ENCODE assay signal across 19 mouse cellular contexts in the genomic region with DNA sequence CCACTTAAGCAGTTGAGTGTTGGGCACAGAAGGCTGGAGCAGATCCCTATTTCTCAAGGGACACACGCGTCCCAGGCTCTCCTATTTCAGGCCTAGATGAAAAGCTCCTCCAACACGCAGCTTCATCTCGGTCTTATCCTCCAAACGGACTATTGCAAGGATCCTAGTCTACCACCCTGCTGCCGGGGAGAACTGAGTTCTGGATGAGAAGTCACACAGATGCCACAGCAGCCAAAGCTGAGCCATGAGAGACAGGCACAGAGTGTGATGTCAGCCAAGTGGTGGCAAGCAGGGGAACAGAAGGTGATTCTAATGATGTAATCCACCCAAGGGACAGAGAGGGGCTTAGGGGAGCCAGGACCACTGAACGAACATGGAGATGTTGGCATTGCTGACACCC. TPM values are rescaled to one million over a fixed set of nuclear protein-coding genes. Genes with fewer than 3 reads are reported as not detected.
A peak's percentile ranks its signal among the peaks of the same experiment; 100 is the strongest.
DNase-seq lines count a peak whose midpoint lies in the region; ATAC-seq and TF ChIP-seq lines count a peak whose summit lies in the region.
"Had no signal": no experiment of that assay in that cellular context is flagged by ENCODE, and none has a peak within 500 bp of the region (broad histone marks: within the 10 kb centered on the region; RNA-seq: fewer than 3 reads in every experiment).

No protein-coding gene starts in this region.

- H3K27ac ChIP-seq in forebrain, embryonic 16.5 days (ENCODE audit: low read length) = no peak overlapping the region
- no peak overlapping the region for H3K27ac ChIP-seq in forebrain, embryonic 12.5 days
- H3K27ac ChIP-seq in neural tube, embryonic 14.5 days (ENCODE audit: low read depth, low read length) = no peak overlapping the region
- H3K27ac ChIP-seq in gastrocnemius, adult 2 months = no peak overlapping the region

- H3K36me3 ChIP-seq in forebrain, embryonic 16.5 days (ENCODE audit: control insufficient read depth, insufficient read depth) = no peaks in the 10 kb centered on the region
- no peaks in the 10 kb centered on the region for H3K36me3 ChIP-seq in forebrain, embryonic 12.5 days (replicated peaks)
- H3K36me3 ChIP-seq in neural tube, embryonic 14.5 days (ENCODE audit: control insufficient read depth, insufficient read depth, low read length) = no peaks in the 10 kb centered on the region

- no peaks in the 10 kb centered on the region for H3K27me3 ChIP-seq in forebrain, embryonic 16.5 days (replicated peaks; ENCODE audit: control insufficient read depth, insufficient read depth, low read length)
- H3K27me3 ChIP-seq in forebrain, embryonic 12.5 days = no peaks in the 10 kb centered on the region
- no peaks in the 10 kb centered on the region for H3K27me3 ChIP-seq in neural tube, embryonic 14.5 days (ENCODE audit: control insufficient read depth, insufficient read depth, low read length)

- no peak overlapping the region for H3K9ac ChIP-seq in forebrain, embryonic 16.5 days (replicated peaks; ENCODE audit: low read depth, low read length)
- no peak overlapping the region for H3K9ac ChIP-seq in forebrain, embryonic 12.5 days
- no peak overlapping the region for H3K9ac ChIP-seq in neural tube, embryonic 14.5 days (replicated peaks; ENCODE audit: low read depth, low read length)

- H3K4me1 ChIP-seq in forebrain, embryonic 16.5 days (replicated peaks; ENCODE audit: control insufficient read depth, insufficient read depth, low read length) = no peaks in the 10 kb centered on the region
- peaks cover 5% of the 10 kb centered on the region; the same call in 1 of the 2 replicates for H3K4me1 ChIP-seq in forebrain, embryonic 12.5 days
- no peaks in the 10 kb centered on the region for H3K4me1 ChIP-seq in neural tube, embryonic 14.5 days (ENCODE audit: control insufficient read depth, insufficient read depth, low read length)

- 0 out of 2 replicates have a peak, but pooled peaks have one; percentile 28 for ATAC-seq in forebrain, embryonic 16.5 days
- no peak for ATAC-seq in forebrain, embryonic 12.5 days (ENCODE audit: low FRiP score)
- ATAC-seq in neural tube, embryonic 14.5 days (ENCODE audit: low read depth) = peak; percentile 38; the same call in 1 of the 2 replicates

- no peak for DNase-seq in neural tube, embryonic 10.5 days (ENCODE audit: extremely low spot score, low spot score)
- DNase-seq in cerebellum, postnatal 14 days = peak; percentile 73 to 77
- DNase-seq in ovary, postnatal 10 days (ENCODE audit: low spot score) = no peak
- DNase-seq in gastrocnemius, adult 2 months = no peak
- no peak for DNase-seq in heart, adult 18-20 months
- DNase-seq: adrenal gland, adult 2 months; gastrocnemius, postnatal 14 days; heart, postnatal 14 days; kidney, adult 8-10 months; kidney, postnatal 36 days; lung, postnatal 36 days; spleen, adult 18-20 months; thymus, adult 2 months had no signal

- H3K4me2 ChIP-seq in forebrain, embryonic 16.5 days (ENCODE audit: low read length) = no peak overlapping the region
- H3K4me2 ChIP-seq in forebrain, embryonic 12.5 days = no peak overlapping the region
- H3K4me2 ChIP-seq in neural tube, embryonic 14.5 days (ENCODE audit: low read depth, low read length) = no peak overlapping the region
- H3K4me2 ChIP-seq: heart, embryonic 11.5 days had no signal

- intact Hi-C loops in gastrocnemius, adult 2 months (cut with DNase I) = no loop called here

- no peaks in the 10 kb centered on the region for H3K9me3 ChIP-seq in forebrain, embryonic 16.5 days (ENCODE audit: control insufficient read depth, low read length)
- H3K9me3 ChIP-seq in forebrain, embryonic 12.5 days = no peaks in the 10 kb centered on the region
- no peaks in the 10 kb centered on the region for H3K9me3 ChIP-seq in neural tube, embryonic 14.5 days (ENCODE audit: control insufficient read depth, low read length)

- no peak for TF ChIP-seq CTCF in gastrocnemius, adult 2 months (IDR thresholded peaks at IDR 0.05)

- no peak overlapping the region for H3K4me3 ChIP-seq in forebrain, embryonic 16.5 days (replicated peaks; ENCODE audit: low read length)
- no peak overlapping the region for H3K4me3 ChIP-seq in forebrain, embryonic 12.5 days (replicated peaks)
- no peak overlapping the region for H3K4me3 ChIP-seq in neural tube, embryonic 14.5 days (ENCODE audit: low read depth, low read length)
- H3K4me3 ChIP-seq in gastrocnemius, adult 2 months = no peak overlapping the region

- 79% methylated on average over 7 of the region's 7 CpGs for WGBS in forebrain, embryonic 16.5 days
- 86% methylated on average over 7 of the region's 7 CpGs for WGBS in forebrain, embryonic 12.5 days
- WGBS in neural tube, embryonic 14.5 days = 86% methylated on average over 7 of the region's 7 CpGs

RNA-seq across cellular contexts. Expression of gene Neurod1, which starts 42.0 kb away (rescaled TPM):
- 55.8 and 68.6 TPM in 2 replicates for polyA plus RNA-seq in forebrain, embryonic 16.5 days (2015; fragmentation: Nextera tagmentation; extraction: Ambion mirVana)
- 44.3 and 46.8 TPM in 2 replicates for polyA plus RNA-seq in forebrain, embryonic 12.5 days (2016; fragmentation: Nextera tagmentation; extraction: Ambion mirVana)
- 23.6 and 24.1 TPM in 2 replicates for polyA plus RNA-seq in neural tube, embryonic 14.5 days (2014; fragmentation: Nextera tagmentation; extraction: Ambion mirVana)
- total RNA-seq in gastrocnemius, adult 2 months (2021) = not detected
- not detected for total RNA-seq in heart, adult 18-20 months (2021)
- total RNA-seq: adrenal gland, adult 2 months; common myeloid progenitor, adult 5-6 weeks; heart, postnatal 14 days; neutrophil, adult 5-6 weeks had no signal
- polyA plus RNA-seq: heart, embryonic 11.5 days; thymus, adult 2 months had no signal

RNA-seq across cellular contexts. Expression of gene Cerkl, which starts 42.1 kb away (rescaled TPM):
- polyA plus RNA-seq in forebrain, embryonic 16.5 days (2015; fragmentation: Nextera tagmentation; extraction: Ambion mirVana) = 1.3 and 1.5 TPM in 2 replicates
- 1.5 and 2.4 TPM in 2 replicates for polyA plus RNA-seq in forebrain, embryonic 12.5 days (2016; fragmentation: Nextera tagmentation; extraction: Ambion mirVana)
- polyA plus RNA-seq in neural tube, embryonic 14.5 days (2014; fragmentation: Nextera tagmentation; extraction: Ambion mirVana) = 1.4 and 1.6 TPM in 2 replicates
- under 1 TPM; 0.23 to 0.36 TPM for total RNA-seq in gastrocnemius, adult 2 months (2021)
- under 1 TPM; 0.67 to 0.87 TPM for total RNA-seq in heart, adult 18-20 months (2021)

Comparison
In these comparisons a context has a peak if more than half of its experiments do, and no peak if none do; other contexts are left out.
1. DNase-seq: peak in cerebellum, postnatal 14 days (2 of 2); none in neural tube, embryonic 10.5 days (single experiment), ovary, postnatal 10 days (single experiment), gastrocnemius, adult 2 months (single experiment) and heart, adult 18-20 months (0 of 2).